Mouse (Mus musculus) spleen, postnatal 4 days (tissue): ENCODE measurements around the gene Acr.

Experiments used
- DNase-seq, 2 experiments: peaks; one replicate each; pipeline ENCODE4 v3.0.0; 2022; ENCODE audit warnings: low spot score in 2 of 2

The Acr gene

GRCm38 (mm10) chr15:89547824-89548601, 20.1 kb upstream of the Acr start:
- DNase-seq, result no peak

GRCm38 (mm10) chr15:89548837-89549236, 19.3 kb upstream of the Acr start:
- peak in 1 of 2 experiments; percentile 62 for DNase-seq

GRCm38 (mm10) chr15:89550506-89550905, 17.6 kb upstream of the Acr start:
- DNase-seq, result no peak

- DNase-seq, result no peak
Measured at GRCm38 (mm10) chr15:89551733-89552132, 16.4 kb upstream of the Acr start.

- no peak for DNase-seq
Measured at GRCm38 (mm10) chr15:89555591-89555990, 12.5 kb upstream of the Acr start.

GRCm38 (mm10) chr15:89556401-89557178, 11.5 kb upstream of the Acr start:
- no peak for DNase-seq

GRCm38 (mm10) chr15:89557179-89557995, 10.7 kb upstream of the Acr start:
- DNase-seq, result no peak

- DNase-seq, result no peak
Measured at GRCm38 (mm10) chr15:89557996-89558390, 10.1 kb upstream of the Acr start.

- DNase-seq, result no peak
Measured at GRCm38 (mm10) chr15:89559202-89559731, 8.9 kb upstream of the Acr start.

GRCm38 (mm10) chr15:89572147-89572546, 4.0 kb downstream of the Acr start:
- DNase-seq, result no peak

GRCm38 (mm10) chr15:89582494-89582893, 14.4 kb downstream of the Acr start:
- no peak for DNase-seq

- no peak for DNase-seq
Measured at GRCm38 (mm10) chr15:89585101-89585500, 17.0 kb downstream of the Acr start.

- DNase-seq, result no peak
Measured at GRCm38 (mm10) chr15:89585631-89586030, 17.5 kb downstream of the Acr start.

- DNase-seq, result no peak
Measured at GRCm38 (mm10) chr15:89589146-89589545, 21.0 kb downstream of the Acr start.

- no peak for DNase-seq
Measured at GRCm38 (mm10) chr15:89591317-89591716, 23.2 kb downstream of the Acr start.

GRCm38 (mm10) chr15:89591723-89592455, 23.8 kb downstream of the Acr start, which contains the start of gene Rabl2:
Gene Rabl2 (minus strand): TSS chr15:89591923.
- DNase-seq, result peak; percentile 79 to 89

GRCm38 (mm10) chr15:89592548-89592947, 24.4 kb downstream of the Acr start:
- peak in 1 of 2 experiments; percentile 8 for DNase-seq

- no peak for DNase-seq
Measured at GRCm38 (mm10) chr15:89605822-89606570, 37.9 kb downstream of the Acr start.

GRCm38 (mm10) chr15:89607480-89607879, 39.4 kb downstream of the Acr start:
- DNase-seq, result no peak

GRCm38 (mm10) chr15:89607888-89608287, 39.8 kb downstream of the Acr start:
- DNase-seq, result no peak
